Mouse (Mus musculus) embryonic fibroblast, embryonic 13.5 days (primary cell): ENCODE data around the gene Nuak2. TPM values are rescaled to one million over a fixed set of nuclear protein-coding genes. Genes with fewer than 3 reads are reported as not detected.
"Not testable (repeated sequence)": the region's sequence is repeated elsewhere in the genome, so short reads cannot be mapped to it uniquely, and the experiment has no call there.

ENCODE experiments used
- H3K27ac ChIP-seq: 2 replicates; pipeline ENCODE4 v1.5.1; 2012; ENCODE audit warnings: low read length, control low read depth, inconsistent platforms; ENCODE audit not compliant: insufficient read depth
- H3K4me1 ChIP-seq: 2 replicates; pipeline ENCODE4 v1.6.1; 2011; ENCODE audit warnings: low read length; ENCODE audit not compliant: control insufficient read depth, insufficient read depth
- H3K4me3 ChIP-seq: 2 replicates; pipeline ENCODE4 v1.5.1; 2011; ENCODE audit warnings: mild to moderate bottlenecking, control low read depth, low read length; ENCODE audit not compliant: insufficient read depth
- CTCF ChIP-seq: IDR thresholded peaks from 2 replicates; pipeline ENCODE4 v1.5.1; 2011; ENCODE audit warnings: mild to moderate bottlenecking, control low read depth, low read length, moderate library complexity, borderline replicate concordance; ENCODE audit not compliant: insufficient read depth
- POLR2A ChIP-seq: IDR thresholded peaks from 2 replicates; pipeline ENCODE4 v1.6.1; 2011; ENCODE audit warnings: low read depth, mild to moderate bottlenecking, control low read depth, low read length, moderate library complexity
- polyA plus RNA-seq: library from polyadenylated mRNA; stranded (reverse); fragments of >200 nt; gene quantifications from 2 replicates; pipeline ENCODE4 v1.2.4, GENCODE M21; 2011; ENCODE audit warnings: low read depth; ENCODE audit not compliant: missing spikeins, insufficient read length

The Nuak2 gene
- polyA plus RNA-seq: 9.2 and 14.2 TPM in 2 replicates

DNA sequence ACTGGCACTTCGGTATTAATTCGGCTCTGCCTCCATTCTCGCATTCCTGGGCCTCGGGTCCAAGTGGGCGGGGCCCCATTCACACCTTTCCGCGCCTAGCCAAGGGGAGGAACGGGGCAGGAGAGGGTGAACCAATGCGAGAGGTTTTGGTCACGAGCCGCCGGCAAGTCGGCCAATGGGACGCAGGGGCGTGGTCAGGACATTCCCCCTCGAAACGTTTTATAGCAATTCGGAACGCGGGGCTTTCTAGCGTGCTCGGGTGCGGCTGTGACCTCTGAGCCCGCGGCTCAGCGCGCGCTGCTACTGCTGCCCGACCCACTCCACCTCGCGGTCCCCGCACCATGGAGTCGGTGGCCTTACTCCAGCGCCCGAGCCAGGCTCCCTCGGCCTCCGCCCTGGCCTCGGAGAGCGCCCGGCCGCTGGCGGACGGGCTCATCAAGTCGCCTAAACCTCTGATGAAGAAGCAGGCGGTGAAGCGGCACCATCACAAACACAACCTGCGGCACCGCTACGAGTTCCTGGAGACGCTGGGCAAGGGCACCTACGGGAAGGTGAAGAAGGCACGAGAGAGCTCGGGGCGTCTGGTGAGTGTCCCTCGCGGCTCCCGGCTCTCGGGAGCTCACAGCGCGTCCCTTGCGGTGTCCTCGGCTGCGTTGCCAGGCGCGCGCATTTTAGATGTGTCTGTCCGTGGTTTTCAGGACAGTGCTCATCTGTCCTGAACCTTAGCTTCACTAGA, at the start of gene Nuak2:
Gene Nuak2, plus strand, starts transcription at position 238 of the 736 bp plus-strand sequence.
- Histone ChIP-seq H3K27ac (peak within 1 kb of the TSS; percentile 79), H3K4me3 (peak within 1 kb of the TSS; percentile 88), H3K4me1 (peaks cover 8% of the 10 kb centered on the region)
- TF ChIP-seq POLR2A (peak; percentile 92), CTCF (no peak)

DNA sequence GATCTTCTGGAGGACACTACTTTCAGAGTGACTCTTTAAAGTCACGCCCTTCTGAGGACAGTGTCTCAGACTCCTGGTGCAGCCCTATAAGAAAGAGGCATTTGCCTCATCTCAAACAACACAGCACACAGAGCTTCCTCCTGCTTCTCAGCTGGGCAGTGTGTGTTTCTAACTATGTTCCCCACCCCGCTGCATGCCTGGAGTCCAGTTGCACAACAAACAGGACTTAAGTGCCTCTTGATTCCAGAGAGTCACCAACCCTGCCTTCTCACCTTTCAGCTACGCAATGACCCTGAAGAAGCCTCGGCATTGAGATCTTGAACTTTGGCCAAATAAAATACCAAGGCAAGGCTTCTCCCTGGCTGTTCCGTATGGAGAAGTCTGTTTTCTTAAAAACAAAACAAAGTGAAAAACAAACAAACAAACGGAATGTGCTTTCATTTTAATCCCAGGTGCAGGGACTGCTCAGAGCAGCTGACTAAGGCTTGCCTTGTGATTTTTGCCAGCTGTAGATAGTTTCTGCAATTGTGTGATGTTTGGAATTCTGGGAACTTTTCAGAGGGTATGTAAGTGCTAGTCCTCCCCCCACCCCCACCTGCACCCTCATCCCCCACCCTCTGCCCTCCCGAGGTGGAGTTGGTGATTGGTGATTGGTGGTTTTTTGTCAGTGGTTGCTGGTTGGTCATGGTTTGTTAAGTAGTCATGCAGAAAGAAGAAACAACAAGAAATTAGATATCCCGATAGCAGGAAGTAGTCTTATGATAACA, 49.0 kb upstream of the Nuak2 start:
- no peak overlapping the region for H3K4me3 ChIP-seq
- no peak for TF ChIP-seq POLR2A
- no peak for TF ChIP-seq CTCF
- H3K27ac ChIP-seq: no peak overlapping the region
- H3K4me1 ChIP-seq: peaks cover 8% of the 10 kb centered on the region

DNA sequence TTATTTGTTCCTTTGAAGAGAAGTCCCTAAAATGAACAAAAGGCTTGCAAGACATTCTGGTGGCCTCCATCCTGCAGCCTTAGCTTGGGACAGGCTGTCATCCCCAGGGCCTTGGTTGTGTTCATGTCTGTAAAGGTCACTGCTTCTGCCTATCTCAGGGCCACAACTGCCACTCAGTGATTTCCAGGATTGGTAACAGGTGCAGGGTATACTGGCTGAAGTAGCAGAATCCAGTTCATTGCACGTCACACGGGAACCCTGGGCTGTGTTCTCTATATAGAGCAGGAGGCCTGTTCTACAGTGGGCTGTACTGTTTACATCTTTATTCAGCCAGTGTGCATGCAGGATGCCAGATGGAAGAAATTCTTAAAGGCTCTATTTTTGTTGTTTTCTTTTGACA, 48.0 kb upstream of the Nuak2 start:
- TF ChIP-seq CTCF: no peak
- TF ChIP-seq POLR2A: no peak
- H3K4me3 ChIP-seq: no peak overlapping the region
- H3K4me1 ChIP-seq: peaks cover 8% of the 10 kb centered on the region
- H3K27ac ChIP-seq: no peak overlapping the region

DNA sequence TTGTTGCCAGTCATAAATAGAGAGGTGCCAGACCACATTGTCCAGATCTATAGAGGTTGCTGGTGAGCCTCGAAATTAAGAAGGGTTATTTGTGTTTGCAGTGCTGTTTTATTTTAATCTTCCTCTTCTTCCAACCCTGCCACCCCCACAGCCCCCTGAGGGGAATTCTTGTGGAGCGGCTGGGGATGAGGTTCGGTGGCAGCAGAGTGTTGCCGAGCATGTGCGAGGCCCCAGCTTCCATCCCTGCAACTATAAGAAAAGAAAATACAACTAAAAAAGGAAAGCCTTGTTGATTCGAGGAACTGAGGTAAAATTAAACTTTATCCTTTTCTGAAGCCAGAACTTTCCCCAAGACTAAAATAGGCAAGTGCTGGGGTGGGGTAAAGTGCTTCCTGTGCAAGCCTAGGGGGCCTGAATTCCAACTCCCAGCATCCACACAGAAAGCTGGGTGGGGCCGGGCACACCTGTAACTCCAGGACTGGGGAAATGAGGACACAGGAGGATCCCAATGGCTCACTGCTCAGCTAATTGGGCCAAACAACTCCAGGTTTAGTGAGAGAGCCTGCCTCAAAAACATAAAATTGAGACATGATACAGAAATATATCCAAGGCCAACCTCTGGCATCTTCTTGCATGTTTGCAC, 47.4 kb upstream of the Nuak2 start:
- Histone ChIP-seq H3K4me3 (no peak overlapping the region), H3K4me1 (peaks cover 8% of the 10 kb centered on the region), H3K27ac (no peak overlapping the region)
- no peak for TF ChIP-seq CTCF

DNA sequence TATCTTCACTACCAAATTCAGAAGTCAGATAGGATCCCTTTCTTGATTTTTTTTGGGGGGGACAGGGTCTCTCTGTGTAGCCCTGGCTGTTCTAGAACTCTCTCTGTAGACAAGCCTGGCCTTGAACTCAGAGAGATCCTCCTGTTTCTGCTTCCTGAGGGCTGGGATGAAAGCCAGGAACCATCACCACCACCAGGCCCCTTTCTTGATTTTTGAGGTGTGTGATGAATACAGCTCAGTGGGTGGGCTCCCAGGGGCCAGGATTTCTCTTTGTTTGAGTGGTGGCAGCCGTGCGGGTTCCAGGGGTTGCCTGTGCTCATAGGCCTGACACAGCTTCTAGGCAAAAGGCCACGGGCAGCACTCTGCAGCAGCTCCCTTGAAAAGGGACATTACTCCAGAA, 44.7 kb upstream of the Nuak2 start:
- no peak overlapping the region for H3K27ac ChIP-seq
- TF ChIP-seq CTCF: no peak
- TF ChIP-seq POLR2A: no peak
- no peak overlapping the region for H3K4me3 ChIP-seq
- H3K4me1 ChIP-seq: peaks cover 6% of the 10 kb centered on the region

DNA sequence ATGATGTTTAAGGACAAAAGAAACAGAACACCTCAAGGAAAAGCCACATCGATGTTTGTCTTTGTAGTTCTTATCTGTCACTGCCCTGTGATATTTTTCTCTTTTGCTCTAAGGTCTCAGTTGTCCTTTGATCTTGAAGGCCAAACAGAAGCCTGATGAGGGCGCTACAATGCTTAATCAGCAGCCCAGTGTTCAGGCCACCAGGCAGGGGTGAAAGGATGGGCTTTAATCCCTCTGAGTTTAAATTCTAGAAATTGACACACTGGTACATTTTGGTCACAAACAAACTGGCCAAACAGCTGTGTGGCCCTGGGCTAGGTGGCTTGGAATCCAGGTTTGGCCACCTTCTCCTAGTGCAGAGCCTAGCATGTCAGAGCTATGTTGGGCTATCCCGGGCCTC, 39.2 kb upstream of the Nuak2 start:
- H3K4me1 ChIP-seq: 0 out of 2 replicates have a peak, but pooled peaks cover 5% of the 10 kb centered on the region
- no peak for TF ChIP-seq CTCF
- no peak for TF ChIP-seq POLR2A
- no peak overlapping the region for H3K27ac ChIP-seq
- H3K4me3 ChIP-seq: no peak overlapping the region

DNA sequence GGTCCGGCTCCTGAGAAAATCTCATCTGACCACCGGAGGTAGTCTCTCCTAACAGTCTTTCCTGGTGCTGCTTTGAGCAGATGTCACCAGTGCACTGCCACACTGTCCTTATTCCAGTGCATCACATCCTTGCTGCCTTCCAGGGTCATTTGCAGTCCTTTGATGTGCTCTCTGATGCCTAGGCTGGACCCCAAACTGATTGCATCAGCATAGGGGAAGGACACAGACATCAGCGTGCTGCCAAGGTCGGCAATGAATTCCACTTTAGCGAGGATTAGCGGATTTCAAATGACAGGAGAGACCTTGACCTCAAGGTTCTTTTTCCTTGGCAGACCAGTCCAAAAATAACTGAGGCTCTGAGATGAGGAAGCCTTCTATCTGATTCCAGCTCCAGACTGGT, 38.8 kb upstream of the Nuak2 start:
- no peak for TF ChIP-seq CTCF
- no peak for TF ChIP-seq POLR2A
- Histone ChIP-seq H3K27ac (no peak overlapping the region), H3K4me3 (no peak overlapping the region), H3K4me1 (0 out of 2 replicates have a peak, but pooled peaks cover 5% of the 10 kb centered on the region)

DNA sequence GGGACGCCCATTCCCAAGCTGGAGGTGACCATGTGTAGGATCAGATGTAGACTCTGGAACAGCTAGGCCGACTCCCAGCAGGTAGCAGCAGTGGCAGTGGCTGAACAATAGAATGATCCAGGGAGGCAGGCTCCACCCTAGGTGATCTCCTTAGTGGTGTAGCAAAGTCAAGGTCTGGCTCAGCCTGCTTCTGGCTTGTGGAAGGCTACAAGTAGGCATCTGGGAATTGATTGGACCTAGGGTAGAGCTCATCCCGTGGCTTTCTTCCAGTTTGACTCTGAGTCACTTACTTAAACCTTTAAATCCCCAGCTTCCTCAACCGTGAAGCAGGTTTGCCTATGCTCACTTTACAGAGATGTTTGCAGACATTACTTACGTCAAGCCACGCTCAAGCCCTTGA, 35.3 kb upstream of the Nuak2 start:
- H3K27ac ChIP-seq, H3K4me1 ChIP-seq, H3K4me3 ChIP-seq: not testable (repeated sequence)

DNA sequence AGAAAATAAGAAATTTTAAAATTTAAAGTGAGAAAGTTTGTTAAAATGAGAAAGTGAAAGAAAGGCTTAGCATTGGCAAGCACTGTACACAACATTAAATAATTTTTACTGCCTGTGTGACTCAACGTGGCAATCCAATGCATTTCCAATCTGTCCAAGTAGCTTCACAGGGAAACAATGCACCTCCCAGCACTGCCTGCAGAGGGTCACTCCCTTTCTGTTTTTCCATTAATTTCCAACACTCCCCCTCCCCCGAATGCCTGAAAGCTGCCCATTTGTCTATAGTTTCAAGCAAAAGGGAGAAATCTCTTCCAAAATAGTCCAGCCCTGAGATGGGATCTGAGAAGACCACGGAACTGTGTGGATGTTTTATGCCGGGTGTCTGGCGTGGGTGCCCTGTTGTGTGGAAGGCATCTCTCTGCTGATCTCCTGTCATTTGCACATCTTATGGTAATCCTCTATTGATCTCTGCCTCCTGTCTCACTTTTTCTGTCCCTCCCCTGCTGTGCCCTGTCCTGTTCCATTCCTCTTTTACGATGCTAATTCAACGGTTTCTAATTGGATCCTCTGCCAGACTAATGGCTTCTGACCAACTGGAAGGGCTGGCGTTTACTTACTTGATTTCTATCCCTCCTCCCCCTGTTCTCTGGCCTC, 34.3 kb upstream of the Nuak2 start:
- 0 out of 2 replicates have a peak, but pooled peaks cover 5% of the 10 kb centered on the region for H3K4me1 ChIP-seq
- no peak overlapping the region for H3K4me3 ChIP-seq
- no peak overlapping the region for H3K27ac ChIP-seq
- TF ChIP-seq CTCF (no peak), POLR2A (no peak)
